8 mouse cellular contexts compared by ENCODE assay signal in the genomic region with DNA sequence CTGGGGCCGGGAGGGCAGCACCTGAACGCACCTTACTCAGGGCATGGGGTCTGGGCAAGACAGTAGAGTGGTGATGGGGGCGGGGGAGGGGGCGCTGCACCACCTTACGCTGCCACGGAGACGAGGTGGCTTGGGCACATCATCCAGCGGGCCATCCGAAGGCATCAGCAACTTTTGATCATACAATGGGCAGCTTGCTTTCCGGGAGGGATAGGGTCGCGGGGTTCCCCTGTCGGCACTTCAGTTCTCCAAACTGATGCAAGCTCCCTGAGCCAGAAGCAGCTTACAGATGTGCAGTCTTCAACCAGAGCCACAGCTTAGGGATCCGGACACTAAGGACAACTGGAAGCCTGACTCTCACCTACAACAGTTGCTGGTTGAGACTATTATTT. TPM values are rescaled to one million over a fixed set of nuclear protein-coding genes. Genes with fewer than 3 reads are reported as not detected.
DNase-seq lines count a peak whose midpoint lies in the region; ATAC-seq and TF ChIP-seq lines count a peak whose summit lies in the region.

No protein-coding gene starts in this region.

- no peaks in the 10 kb centered on the region for H3K36me3 ChIP-seq in embryonic facial prominence, embryonic 15.5 days
- no peaks in the 10 kb centered on the region for H3K36me3 ChIP-seq in intestine, embryonic 15.5 days
- no peaks in the 10 kb centered on the region for H3K36me3 ChIP-seq in myocyte (ENCODE audit: control insufficient read depth, insufficient read depth)

- H3ac ChIP-seq in myocyte (ENCODE audit: control insufficient read depth, insufficient read length), result no peak overlapping the region

- no peaks in the 10 kb centered on the region for H3K79me2 ChIP-seq in myocyte (ENCODE audit: control insufficient read depth, insufficient read depth)

- H3K9me3 ChIP-seq in embryonic facial prominence, embryonic 15.5 days (replicated peaks), result no peaks in the 10 kb centered on the region
- H3K9me3 ChIP-seq in intestine, embryonic 15.5 days, result no peaks in the 10 kb centered on the region

- peak overlapping the region; percentile 50 for H3K9ac ChIP-seq in embryonic facial prominence, embryonic 15.5 days
- peak overlapping the region; percentile 59 for H3K9ac ChIP-seq in intestine, embryonic 15.5 days

- no peak for TF ChIP-seq CTCF in left cerebral cortex, adult 2 months (IDR thresholded peaks at IDR 0.05)

- 4% methylated on average over 14 of the region's 14 CpGs for WGBS in embryonic facial prominence, embryonic 15.5 days
- 7% methylated on average over 14 of the region's 14 CpGs for WGBS in intestine, embryonic 15.5 days

- peaks cover 36% of the 10 kb centered on the region for H3K4me1 ChIP-seq in embryonic facial prominence, embryonic 15.5 days
- H3K4me1 ChIP-seq in intestine, embryonic 15.5 days (replicated peaks), result peaks cover 32% of the 10 kb centered on the region

- no peak; the same call in 1 of the 2 replicates for ATAC-seq in embryonic facial prominence, embryonic 15.5 days (ENCODE audit: insufficient number of reproducible peaks, low FRiP score, low TSS enrichment, low read depth)
- ATAC-seq in intestine, embryonic 15.5 days, result no peak

- no peak for TF ChIP-seq POLR2A in myocyte (IDR thresholded peaks at IDR 0.05; ENCODE audit: insufficient read length, low read depth)

- peak overlapping the region; percentile 80 for H3K4me2 ChIP-seq in embryonic facial prominence, embryonic 15.5 days (replicated peaks)
- peak overlapping the region; percentile 90 for H3K4me2 ChIP-seq in intestine, embryonic 15.5 days (replicated peaks)
- peak overlapping the region; percentile 51 for H3K4me2 ChIP-seq in myocyte (ENCODE audit: low read depth)

- no peak for DNase-seq in left cerebral cortex, adult 2 months (ENCODE audit: extremely low spot score in 1 of 2, low spot score in 2 of 2)
- no peak for DNase-seq in left cerebral cortex, postnatal 36 days (ENCODE audit: low spot score in 2 of 2)
- no peak for DNase-seq in cerebellum, postnatal 25 days
- no peak for DNase-seq in ovary, adult 18-20 months (ENCODE audit: low spot score)
- DNase-seq in thymus, postnatal 14 days, result no peak

- H3K4me3 ChIP-seq in left cerebral cortex, adult 2 months, result peak overlapping the region; percentile 74
- peak overlapping the region; percentile 45 for H3K4me3 ChIP-seq in embryonic facial prominence, embryonic 15.5 days (replicated peaks)
- peak overlapping the region; percentile 47 for H3K4me3 ChIP-seq in intestine, embryonic 15.5 days (replicated peaks)
- no peak overlapping the region for H3K4me3 ChIP-seq in myocyte

- H3K27me3 ChIP-seq in embryonic facial prominence, embryonic 15.5 days, result no peaks in the 10 kb centered on the region; the same call in 1 of the 2 replicates
- H3K27me3 ChIP-seq in intestine, embryonic 15.5 days (replicated peaks), result peaks cover 18% of the 10 kb centered on the region; the same call in 1 of the 2 replicates
- H3K27me3 ChIP-seq in myocyte (ENCODE audit: control insufficient read depth, insufficient read depth, insufficient read length), result no peaks in the 10 kb centered on the region

- intact Hi-C loops in left cerebral cortex, adult 2 months (cut with DNase I), result loop anchor here (5.0 kb wide), 1 partner anchor 202 kb away; no protein-coding TSS in a partner anchor
- intact Hi-C loops in left cerebral cortex, postnatal 36 days (cut with DNase I), result loop anchor here (1.0 to 10.0 kb wide), 2 partner anchors 31 to 315 kb away; a partner anchor contains a TSS

- H3K27ac ChIP-seq in left cerebral cortex, adult 2 months, result peak overlapping the region; percentile 92
- H3K27ac ChIP-seq in embryonic facial prominence, embryonic 15.5 days (replicated peaks), result peak overlapping the region; percentile 17; the same call in 1 of the 2 replicates
- no peak overlapping the region for H3K27ac ChIP-seq in intestine, embryonic 15.5 days

TF ChIP-seq in myocyte, 11 proteins besides CTCF, POLR2A, EP300 and RAD21:
- no peak for TF ChIP-seq MYOD1 (IDR thresholded peaks at IDR 0.05; ENCODE audit: control insufficient read depth in 1 of 3, insufficient read length in 2 of 3, low read depth in 2 of 3)
- no peak for TF ChIP-seq MAX (IDR thresholded peaks at IDR 0.05; ENCODE audit: low read depth)
- TF ChIP-seq CEBPB (IDR thresholded peaks at IDR 0.05; ENCODE audit: insufficient read depth, poor library complexity, severe bottlenecking), result no peak
- TF ChIP-seq TCF12 (IDR thresholded peaks at IDR 0.05; ENCODE audit: insufficient read depth, poor library complexity, severe bottlenecking), result no peak
- no peak for TF ChIP-seq POLR2AphosphoS2 (IDR thresholded peaks at IDR 0.05; ENCODE audit: insufficient read length, low read depth)
- no peak for TF ChIP-seq USF1 (IDR thresholded peaks at IDR 0.05; ENCODE audit: low read depth)
TF ChIP-seq in myocyte: peak in this region for 0.

RNA-seq across cellular contexts. Expression of a gene that starts 0.5 kb away (rescaled TPM):
- total RNA-seq in left cerebral cortex, adult 2 months (2021), result 10 to 100 TPM; 52.6 to 53.0 TPM
- total RNA-seq in left cerebral cortex, postnatal 36 days (2021), result 10 to 100 TPM; 52.8 to 56.4 TPM
- 21.4 and 25.0 TPM in 2 replicates for polyA plus RNA-seq in embryonic facial prominence, embryonic 15.5 days (2015; fragmentation: Nextera tagmentation; extraction: Ambion mirVana)
- 7.9 and 9.4 TPM in 2 replicates for polyA plus RNA-seq in intestine, embryonic 15.5 days (2015; fragmentation: Nextera tagmentation; extraction: Ambion mirVana)
- 3.1 TPM for polyA plus RNA-seq in myocyte (2012; fragmentation: generic; extraction: Trizol)

RNA-seq across cellular contexts. Expression of a gene that starts 35.3 kb away (rescaled TPM):
- total RNA-seq in left cerebral cortex, adult 2 months (2021), result not detected
- not detected for total RNA-seq in left cerebral cortex, postnatal 36 days (2021)
- polyA plus RNA-seq in embryonic facial prominence, embryonic 15.5 days (2015; fragmentation: Nextera tagmentation; extraction: Ambion mirVana), result 0.51 and 0.70 TPM in 2 replicates
- polyA plus RNA-seq in intestine, embryonic 15.5 days (2015; fragmentation: Nextera tagmentation; extraction: Ambion mirVana), result 0.67 and 0.68 TPM in 2 replicates
- polyA plus RNA-seq in myocyte (2012; fragmentation: generic; extraction: Trizol), result not detected
